Mouse (Mus musculus) embryonic facial prominence, embryonic 14.5 days (tissue): Measurements from ENCODE around the gene Pno1. TPM values are rescaled to one million over a fixed set of nuclear protein-coding genes. Genes with fewer than 3 reads are reported as not detected.

Experiments
- polyA plus RNA-seq: library from polyadenylated mRNA; unstranded; fragments of >200 nt; fragmentation: Nextera tagmentation; extraction: Ambion mirVana; gene quantifications from 2 replicates; pipeline ENCODE4 v1.2.1, GENCODE M21; 2014

Pno1 gene
- polyA plus RNA-seq, 1 experiment from 2014 or later: 75.5 TPM

Other genes starting within 250 kb of the Pno1 start
- gene Cnrip1, start 160.0 kb downstream of the Pno1 start, polyA plus RNA-seq: 34.8 and 38.4 TPM in 2 replicates
- 4.2 and 4.4 TPM in 2 replicates for gene Plek, start 159.2 kb downstream of the Pno1 start, polyA plus RNA-seq
- 97.7 and 104 TPM in 2 replicates for gene Ppp3r1, start 52.3 kb downstream of the Pno1 start, polyA plus RNA-seq
- 23.6 and 24.3 TPM in 2 replicates for gene Wdr92, start 29.5 kb downstream of the Pno1 start, polyA plus RNA-seq
- 105 and 112 TPM in 2 replicates for gene C1d, start 46.0 kb upstream of the Pno1 start, polyA plus RNA-seq